Mouse (Mus musculus): Measurements from ENCODE around the gene AL732309.1.
A peak's percentile ranks its signal among the peaks of the same experiment; 100 is the strongest.

The AL732309.1 gene

GRCm38 (mm10) chr2:25237522-25237921, 9.1 kb downstream of the AL732309.1 start:
- DNase-seq = no peak

DNA sequence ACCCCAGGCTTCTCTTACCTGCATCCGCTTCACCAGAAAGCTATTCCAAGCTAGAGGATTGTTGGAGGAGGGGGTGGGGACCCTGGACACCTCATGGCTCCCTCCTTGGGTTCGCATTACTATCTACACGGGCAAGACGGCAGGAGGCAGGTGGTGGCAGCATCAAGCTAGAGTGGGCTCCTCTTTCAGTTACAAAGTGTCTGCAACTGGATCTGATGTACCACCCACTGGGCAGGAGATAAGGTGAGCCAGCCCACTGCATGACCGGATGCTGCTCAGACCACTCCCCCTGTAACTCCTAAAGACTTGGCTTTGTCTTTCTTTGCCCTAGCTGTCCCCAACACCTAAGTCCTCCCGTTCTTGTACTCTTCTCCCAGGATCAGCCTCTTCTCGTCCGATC, 10.0 kb downstream of the AL732309.1 start, which contains the start of gene Rnf224:
TSS of gene Rnf224 (minus strand) at position 174 of the 400 bp plus-strand sequence.
- DNase-seq = no peak

- no peak for DNase-seq
These were observed 12.0 kb downstream of the AL732309.1 start for GRCm38 (mm10) chr2:25234551-25235220.

DNA sequence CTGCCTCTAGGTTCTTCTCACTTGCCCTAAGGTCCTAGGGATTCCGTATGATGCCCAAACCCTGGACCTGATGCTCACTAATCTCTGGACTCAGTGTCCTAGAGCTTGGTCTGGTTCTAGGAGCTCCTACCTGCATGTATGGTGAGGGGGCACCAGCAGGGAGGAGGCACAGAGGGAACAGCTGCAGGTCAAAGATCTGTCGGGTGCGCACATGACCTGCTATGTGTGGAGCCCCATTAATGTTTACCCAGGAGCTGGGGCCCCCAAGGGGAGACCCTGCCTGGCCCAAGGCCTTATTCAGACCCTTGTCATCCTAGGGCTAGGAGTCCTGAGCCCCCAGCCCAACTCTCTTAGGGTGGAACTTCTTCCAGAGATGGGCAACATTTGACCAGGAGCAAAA, 12.6 kb downstream of the AL732309.1 start, which contains the start of gene Slc34a3:
TSS of gene Slc34a3 (minus strand) at position 315 of the 400 bp plus-strand sequence.
- DNase-seq = no peak

DNA sequence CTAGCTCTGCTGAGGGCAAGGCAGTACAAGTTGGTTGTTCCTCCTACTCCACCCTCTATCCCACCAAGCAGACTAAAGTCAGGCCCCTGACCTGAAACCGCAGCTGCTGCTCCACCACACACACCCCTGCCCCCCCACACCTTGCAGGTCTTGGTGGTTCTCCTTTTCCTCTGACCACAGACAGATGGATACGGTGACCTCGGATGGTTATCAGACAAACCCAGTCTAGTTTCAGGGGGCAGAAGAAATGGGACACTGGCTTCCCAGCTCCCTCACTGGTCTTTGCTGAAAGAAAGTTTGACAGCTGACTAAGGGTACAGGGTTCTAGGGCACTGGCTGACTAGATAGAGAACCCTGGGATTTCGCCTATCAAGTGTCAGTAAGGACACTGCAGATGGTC, 13.2 kb downstream of the AL732309.1 start:
- DNase-seq = no peak

- DNase-seq = no peak
These were observed 15.6 kb downstream of the AL732309.1 start for GRCm38 (mm10) chr2:25231038-25231437.

DNA sequence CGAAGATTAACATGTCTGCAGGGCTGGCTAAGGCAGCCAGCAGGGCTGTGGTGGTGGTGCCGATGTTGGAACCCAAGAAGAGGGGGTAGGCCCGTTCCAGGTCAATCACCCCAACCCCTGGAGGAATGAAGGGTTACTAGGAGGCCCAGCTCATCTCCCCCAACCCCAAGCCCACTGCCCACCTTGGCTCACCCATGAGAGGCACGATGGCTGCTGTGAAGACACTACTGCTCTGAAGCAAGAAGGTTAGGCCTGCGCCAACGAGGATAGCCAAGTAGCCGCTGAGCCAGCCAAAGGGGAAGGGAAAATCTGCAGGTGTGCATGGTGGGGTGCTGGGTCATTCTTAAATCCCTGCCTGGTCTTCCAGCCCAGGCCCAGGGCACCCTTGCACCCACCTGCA, 16.1 kb downstream of the AL732309.1 start:
- DNase-seq = no peak

- DNase-seq = no peak
These were observed 17.1 kb downstream of the AL732309.1 start for GRCm38 (mm10) chr2:25229582-25229981.

GRCm38 (mm10) chr2:25228995-25229530, 17.6 kb downstream of the AL732309.1 start:
- DNase-seq = no peak

DNA sequence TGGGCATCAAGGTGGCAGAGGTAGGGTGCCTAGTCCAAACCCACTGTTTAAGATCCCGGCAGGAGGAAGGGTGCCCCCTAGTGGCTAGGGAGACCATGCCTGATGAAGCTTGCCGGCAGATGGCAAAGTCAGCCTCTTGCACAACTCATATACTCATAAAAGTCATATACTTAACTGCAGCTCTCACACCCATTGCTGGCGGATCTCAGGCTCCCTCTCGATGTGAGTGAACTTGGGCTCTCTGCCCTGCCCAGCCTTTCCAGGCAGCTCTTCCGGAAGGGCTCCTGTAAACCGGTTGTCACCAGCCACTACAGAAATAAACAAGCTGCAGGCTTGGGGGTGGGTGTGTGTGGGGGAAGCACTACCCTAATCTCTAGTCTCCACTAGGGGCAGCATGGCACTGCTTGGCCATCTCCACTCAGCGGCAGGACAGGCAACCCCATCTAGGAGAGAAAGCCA, 18.2 kb downstream of the AL732309.1 start:
- DNase-seq = peak; percentile 88

DNA sequence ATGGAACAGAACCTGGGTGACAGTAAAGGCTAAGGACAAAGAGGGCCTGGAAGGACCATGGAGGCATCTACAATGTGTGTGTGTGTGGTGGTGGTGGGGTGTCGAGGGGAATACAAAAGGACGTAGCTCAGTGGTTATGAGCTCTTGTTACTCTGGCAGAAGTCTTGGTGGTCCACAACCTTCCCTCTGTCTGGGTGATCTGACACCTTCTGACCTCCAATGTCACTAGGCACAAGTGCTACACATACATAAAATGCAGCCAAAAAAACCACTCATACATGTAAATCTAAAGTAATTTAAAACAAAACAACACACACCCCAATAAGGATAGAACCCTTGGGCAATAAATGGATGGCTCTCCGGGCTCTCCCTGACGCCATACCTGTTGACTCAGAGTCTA, 19.3 kb downstream of the AL732309.1 start:
- no peak for DNase-seq

- peak; percentile 56 for DNase-seq
These were observed 19.8 kb downstream of the AL732309.1 start for GRCm38 (mm10) chr2:25226864-25227263.

DNA sequence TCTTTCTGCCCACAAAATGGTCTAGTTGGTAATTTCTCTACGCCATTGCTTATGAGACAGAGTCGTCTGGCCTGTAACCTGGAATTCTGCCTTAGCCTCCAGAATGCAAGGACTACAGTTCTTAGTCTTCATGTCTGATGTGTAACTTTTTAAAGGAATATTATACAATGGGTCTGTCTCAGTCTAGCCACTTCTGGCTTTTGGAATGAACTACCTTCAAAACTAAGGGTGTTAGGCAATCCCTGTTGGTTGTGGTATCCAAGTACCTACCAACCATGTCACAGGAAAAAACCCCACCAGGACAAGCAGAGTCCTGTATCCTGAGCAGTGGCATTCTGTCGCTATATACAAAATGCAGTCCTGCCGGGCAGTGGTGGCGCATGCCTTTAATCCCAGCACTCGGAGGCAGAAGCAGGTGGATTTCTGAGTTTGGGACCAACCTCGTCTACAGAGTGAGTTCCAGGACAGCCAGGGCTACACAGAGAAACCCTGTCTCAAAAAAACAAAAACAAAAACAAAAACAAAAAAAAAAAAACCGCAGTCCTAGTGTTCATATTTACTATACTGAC, 20.8 kb downstream of the AL732309.1 start:
- no peak for DNase-seq

- peak; percentile 100 for DNase-seq
These were observed 21.6 kb downstream of the AL732309.1 start for GRCm38 (mm10) chr2:25224766-25225752.

DNA sequence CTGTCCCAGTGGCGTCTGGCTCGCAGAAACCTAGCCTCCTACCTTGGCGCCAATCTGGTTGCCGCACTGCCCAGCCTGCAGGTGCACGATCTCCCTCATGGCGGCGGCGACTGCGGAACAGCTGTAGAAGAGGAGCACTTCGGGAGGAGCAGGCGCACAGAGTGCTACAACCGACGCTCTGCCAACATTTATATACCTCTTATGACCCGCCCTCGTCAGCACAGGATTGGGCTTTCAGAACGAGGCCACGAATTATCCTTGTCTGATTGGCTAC, 22.2 kb downstream of the AL732309.1 start, which contains the start of gene Tubb4b:
TSS of gene Tubb4b (minus strand) at position 211 of the 274 bp plus-strand sequence.
- DNase-seq = no peak

- DNase-seq = peak; percentile 82
These were observed 22.8 kb downstream of the AL732309.1 start for GRCm38 (mm10) chr2:25223681-25224491.

- no peak for DNase-seq
These were observed 25.3 kb downstream of the AL732309.1 start for GRCm38 (mm10) chr2:25221331-25221772.

DNA sequence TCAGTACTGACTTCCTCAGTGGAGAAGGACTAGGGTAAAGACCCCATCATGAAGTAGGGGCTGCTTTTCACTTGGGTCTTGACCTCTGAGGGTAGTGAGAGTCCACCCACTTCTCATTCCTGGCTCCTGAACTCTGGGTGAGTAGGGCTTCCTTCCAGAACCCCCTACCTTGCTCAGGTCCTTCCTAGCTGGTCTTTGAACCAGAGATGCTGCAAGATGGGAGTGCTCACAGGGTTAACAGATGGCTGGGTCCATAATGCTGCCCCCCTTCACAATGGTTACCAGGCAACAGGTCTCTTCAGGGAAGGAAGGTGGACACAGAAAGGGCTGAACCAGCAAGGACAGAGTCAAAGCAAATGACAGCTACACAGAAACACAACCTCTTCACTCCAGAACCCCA, 28.2 kb downstream of the AL732309.1 start, which contains the start of gene Fam166a:
TSS of gene Fam166a (plus strand) at position 301 of the 400 bp plus-strand sequence.
- DNase-seq = no peak

DNA sequence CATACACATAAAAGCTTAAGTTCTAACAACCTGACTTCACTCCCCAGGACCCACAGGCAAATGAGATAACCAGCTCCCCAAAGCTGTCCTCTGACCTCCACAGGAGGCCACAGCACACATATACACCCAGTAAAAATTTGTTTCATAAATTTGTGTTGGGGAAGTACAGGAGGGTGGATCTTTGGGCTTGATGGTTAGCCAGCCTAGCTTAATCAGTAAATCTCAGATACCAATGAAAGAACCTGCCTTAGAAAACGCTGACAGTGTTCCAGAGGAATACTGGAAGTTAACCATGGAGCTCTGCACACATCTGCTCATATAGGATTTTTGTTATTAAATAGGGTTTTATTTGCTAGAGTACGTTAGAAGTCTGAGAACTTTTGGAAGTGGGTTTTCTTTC, 29.0 kb downstream of the AL732309.1 start:
- no peak for DNase-seq

- no peak for DNase-seq
These were observed 32.2 kb downstream of the AL732309.1 start, which contains the start of gene Stpg3 for GRCm38 (mm10) chr2:25214444-25214843. Gene Stpg3, minus strand, starts transcription at chr2:25214637.

GRCm38 (mm10) chr2:25213266-25213865, 33.3 kb downstream of the AL732309.1 start:
- DNase-seq = no peak
